Mouse (Mus musculus): ENCODE measurements around the gene Mki67. TPM values are rescaled to one million over a fixed set of nuclear protein-coding genes. Genes with fewer than 3 reads are reported as not detected.

Gene Mki67
- 14.9 and 22.2 TPM in 2 replicates for polyA plus RNA-seq (2012)

DNA sequence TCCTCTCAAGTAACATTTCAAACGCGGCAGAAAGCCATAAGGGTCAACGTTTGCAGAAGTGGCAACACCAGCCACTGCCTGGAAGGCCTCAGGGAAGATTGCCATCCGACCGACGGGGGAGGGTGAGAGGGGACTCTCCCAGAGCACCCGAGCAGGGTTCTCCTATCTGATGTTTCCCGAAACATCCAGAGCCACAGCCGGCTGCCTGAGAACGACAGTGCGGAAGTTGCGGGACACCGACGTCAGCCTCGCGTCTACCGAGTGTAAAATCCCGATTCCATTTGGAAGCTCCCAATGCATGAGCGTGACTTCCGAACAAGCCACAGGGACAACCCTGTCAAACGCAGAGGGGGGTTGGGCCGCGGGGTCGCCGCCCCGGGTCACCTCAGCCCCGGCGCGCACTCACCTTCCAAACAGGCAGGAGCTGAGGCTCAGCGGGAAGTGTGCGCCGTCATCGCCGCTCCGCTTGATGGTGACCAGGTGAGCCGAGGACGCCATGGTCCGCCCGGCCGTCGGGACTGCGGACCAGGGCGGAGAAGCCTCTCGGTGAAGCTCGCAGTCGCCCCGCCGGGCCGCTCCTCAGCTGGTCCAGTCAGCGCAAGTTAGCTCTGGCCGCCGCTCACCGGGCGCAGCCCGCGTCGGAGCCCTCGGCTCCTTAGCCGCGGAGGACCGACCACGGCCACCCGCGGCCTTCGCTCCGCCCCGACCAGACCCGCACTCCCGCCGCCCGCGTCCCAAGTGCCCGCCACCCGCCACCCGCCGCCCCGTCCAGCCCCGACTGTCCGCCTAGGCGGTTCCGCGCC is at the start of gene Mki67:
Gene Mki67, minus strand, starts transcription at position 720 of the 803 bp plus-strand sequence.
- no peak for TF ChIP-seq GATA1 (IDR thresholded peaks at IDR 0.05; ENCODE audit: low read length)

DNA sequence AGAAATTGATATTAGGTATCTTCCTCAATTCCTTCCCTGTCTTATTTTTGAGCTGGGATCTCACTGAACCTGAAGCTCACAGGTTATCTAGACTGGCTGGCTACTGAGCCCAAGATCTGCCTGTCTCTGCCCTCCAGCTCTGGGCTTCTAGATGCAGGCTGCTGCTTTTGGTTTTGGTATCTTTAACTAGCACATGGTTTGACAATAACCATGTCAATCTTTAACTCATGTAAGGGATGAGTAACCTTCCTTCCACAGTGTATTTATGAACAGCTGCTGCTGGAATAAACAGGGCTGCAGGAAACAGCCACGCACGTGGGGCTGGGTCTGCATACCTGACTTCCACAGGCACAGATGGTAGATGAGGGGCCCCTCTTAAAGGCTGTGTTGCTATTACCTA is 47.1 kb upstream of the Mki67 start:
- no peak for TF ChIP-seq GATA1 (IDR thresholded peaks at IDR 0.05; ENCODE audit: low read length)

DNA sequence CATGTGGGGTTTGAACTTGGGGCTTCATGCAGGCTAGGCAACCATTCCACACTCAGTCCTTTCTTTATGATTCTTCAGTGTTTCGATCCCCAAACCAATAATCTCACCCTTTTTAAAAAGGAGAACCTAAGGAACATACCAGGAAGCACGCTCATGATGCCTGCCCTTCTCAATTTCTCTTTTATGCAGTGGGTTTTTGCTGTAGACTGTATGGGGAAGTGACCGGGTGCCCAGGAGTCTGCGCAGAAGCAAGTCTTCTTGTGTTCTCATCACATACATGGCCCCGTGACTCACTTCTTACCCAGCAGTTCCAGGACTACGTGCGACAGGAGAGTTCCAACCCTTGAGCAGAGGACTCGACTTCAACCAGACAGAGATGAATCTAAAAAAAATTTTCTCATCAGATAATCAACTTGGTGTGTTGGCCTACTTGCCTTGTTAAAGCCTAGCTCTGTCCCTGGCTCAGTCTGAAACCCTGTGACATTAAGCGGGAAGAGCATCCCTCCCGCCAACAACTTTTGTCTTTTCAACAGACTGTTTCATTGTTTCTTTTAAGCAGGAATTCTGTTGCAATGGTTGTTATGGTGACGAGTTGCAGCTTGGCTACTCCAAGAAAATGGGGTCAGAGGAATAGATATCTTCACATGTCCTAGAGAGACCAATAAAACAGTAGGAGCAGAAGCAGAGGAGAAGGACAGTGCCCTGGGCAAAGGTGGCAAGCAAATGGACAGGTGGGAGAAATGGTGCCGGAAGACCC is 42.8 kb upstream of the Mki67 start:
- TF ChIP-seq GATA1 (IDR thresholded peaks at IDR 0.05; ENCODE audit: low read length): no peak

DNA sequence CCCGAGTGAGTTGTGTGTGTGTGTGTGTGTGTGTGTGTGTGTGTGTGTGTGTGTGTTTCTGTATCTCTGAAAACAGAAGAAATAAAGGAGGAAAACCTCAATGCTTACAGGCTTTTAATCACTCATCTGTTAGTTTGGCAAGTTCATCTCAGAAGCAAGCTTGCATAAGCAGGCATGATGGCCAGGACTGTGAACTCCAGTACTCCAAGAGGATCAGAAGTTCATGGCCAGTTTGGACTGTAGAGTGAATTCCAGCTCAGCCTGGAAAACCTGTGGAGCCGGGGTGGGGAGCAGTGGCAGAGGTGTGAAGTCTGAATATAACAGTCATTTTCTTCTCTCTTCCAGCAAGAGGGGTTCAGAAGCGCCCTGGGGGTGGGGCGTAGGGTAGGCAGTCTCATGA is 42.0 kb upstream of the Mki67 start:
- TF ChIP-seq GATA1 (IDR thresholded peaks at IDR 0.05; ENCODE audit: low read length): no peak

DNA sequence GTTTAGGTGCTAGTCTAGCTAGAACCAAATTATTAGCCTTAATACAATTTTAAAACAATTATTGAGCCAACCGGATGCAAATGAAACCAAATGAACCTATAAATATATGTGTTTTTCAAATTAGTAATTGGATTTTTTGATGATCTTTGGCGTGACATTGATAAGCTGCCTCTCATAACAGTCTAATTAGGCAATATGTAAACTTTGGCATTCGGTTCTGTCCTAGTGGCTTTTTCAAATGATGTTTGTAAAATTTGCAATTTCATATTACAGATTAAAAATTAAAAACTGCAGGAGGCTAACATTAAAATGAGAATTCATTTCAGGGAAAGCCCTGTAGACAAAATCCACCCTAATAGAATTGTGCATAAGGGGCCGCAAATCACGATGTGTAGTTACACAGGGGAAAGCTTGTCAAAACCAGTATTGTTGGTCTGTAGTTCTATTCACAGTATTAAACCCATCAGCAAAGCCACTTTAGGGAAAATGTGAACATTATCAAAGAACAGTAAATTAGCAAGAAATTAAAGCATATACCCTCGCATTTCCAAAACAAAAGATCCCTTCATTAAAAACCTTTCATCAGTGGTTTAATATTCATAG is 40.9 kb upstream of the Mki67 start:
- TF ChIP-seq GATA1 (IDR thresholded peaks at IDR 0.05; ENCODE audit: low read length): no peak

DNA sequence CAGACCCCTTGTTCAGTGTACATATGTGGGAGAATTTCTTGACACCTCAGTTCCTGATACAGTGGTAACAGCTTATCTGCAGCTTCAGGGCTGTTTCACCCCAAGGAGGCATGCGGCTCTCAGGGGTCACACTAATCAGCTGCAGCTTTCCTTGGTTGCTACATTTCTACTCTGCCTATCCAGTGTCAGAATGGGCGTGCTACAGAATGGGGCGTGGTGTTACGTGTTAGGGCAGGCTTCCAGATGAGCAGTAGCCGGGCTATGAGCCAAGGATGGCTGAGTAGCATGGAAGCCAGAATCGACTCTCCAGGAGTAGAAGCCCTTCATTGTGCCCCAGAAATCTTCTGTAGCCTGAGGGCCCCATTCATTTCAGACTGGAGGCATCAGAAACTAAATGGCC is 32.8 kb upstream of the Mki67 start:
- TF ChIP-seq GATA1 (IDR thresholded peaks at IDR 0.05; ENCODE audit: low read length): no peak

DNA sequence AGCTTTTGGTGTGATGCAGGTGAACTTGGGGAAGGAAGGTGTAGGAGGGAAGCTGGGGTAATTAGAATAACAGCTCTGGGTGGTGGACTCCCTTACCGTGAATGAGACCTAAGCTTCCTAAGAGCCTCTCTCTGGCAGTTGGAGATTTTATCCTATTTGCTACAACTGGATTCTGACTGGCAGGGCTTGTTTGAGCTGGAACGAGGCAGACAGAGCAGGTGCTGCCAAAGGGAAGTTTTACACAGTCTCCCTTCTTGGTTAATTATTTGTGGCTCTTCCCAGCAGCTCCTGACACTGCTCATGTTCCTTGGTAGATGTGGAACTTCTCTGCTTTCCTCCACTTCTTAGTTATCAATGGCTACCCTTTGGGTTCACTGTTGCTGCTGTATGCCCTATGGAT is 30.9 kb upstream of the Mki67 start:
- no peak for TF ChIP-seq GATA1 (IDR thresholded peaks at IDR 0.05; ENCODE audit: low read length)

DNA sequence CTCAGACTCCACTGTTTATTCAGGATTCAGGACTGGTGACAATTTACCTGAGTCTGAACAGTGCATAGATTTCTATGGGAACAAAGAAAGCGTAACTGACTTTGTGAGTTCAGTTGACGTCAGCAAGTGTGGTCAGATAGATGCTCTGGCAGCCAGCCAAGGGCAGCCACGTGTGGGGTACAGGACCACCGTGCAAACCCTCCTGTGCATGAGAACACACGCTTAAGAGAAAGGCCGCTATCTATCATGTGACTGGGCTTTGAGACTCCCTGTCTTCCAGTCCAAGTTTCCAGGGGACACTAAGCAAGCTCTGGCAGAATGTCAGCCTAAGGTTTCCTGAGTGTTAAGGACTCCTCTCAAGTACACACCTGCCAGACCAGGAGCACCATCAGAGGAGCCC is 30.4 kb upstream of the Mki67 start:
- TF ChIP-seq GATA1 (IDR thresholded peaks at IDR 0.05; ENCODE audit: low read length): no peak

DNA sequence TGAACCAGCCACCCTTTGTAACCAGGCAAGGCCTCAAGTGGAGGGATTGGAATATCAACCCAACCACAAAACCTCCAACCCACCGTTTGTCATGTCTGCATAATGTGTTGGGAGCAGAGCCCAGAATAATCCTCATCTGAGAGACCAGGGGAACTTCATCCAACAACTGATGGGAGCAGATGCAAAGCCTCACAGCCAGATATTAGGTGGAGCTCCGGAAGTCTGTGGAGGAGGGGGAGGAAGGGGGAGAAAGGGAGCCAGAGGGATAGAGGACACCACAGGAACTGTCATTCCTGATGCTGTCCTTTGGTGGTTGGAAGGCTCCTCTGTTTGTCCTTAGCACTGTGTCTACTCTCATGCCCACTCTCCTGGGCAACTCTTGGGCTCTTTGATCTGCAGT is 28.9 kb upstream of the Mki67 start:
- no peak for TF ChIP-seq GATA1 (IDR thresholded peaks at IDR 0.05; ENCODE audit: low read length)

DNA sequence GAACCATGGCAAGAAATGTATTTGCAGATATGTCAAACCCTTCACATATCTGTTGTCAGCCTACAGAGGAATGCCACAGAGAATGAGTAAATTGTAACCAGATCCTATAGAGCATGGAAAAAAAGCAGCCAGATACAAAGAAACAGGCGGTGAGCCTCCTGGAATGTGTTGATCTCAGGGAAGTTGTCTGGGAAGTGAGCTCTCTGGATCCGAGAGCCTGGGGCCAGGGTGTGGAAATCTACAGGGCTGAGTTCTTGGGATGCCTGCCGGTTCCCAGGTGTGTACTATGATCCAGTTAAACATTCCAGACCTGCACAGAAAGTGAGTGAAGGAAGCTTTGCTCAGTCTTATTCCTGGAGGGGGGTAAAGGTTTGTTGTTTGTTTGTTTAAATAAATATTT is 24.3 kb upstream of the Mki67 start:
- no peak for TF ChIP-seq GATA1 (IDR thresholded peaks at IDR 0.05; ENCODE audit: low read length)

DNA sequence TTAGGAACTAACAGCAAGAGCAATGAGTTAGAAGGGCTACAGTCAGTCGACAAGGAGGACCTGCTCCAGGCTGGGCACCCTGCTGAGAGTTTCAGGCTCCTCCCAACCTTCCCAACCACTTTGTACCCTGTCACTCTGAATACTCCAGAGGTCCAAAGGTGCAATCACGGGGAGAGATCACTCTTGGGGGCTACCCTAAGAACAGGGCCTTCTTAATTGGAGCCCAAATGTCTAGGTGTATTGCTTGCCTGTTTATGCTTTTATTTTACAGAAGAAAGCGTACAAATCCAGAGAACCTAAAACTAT is 20.4 kb upstream of the Mki67 start:
- TF ChIP-seq GATA1 (IDR thresholded peaks at IDR 0.05; ENCODE audit: low read length): no peak

DNA sequence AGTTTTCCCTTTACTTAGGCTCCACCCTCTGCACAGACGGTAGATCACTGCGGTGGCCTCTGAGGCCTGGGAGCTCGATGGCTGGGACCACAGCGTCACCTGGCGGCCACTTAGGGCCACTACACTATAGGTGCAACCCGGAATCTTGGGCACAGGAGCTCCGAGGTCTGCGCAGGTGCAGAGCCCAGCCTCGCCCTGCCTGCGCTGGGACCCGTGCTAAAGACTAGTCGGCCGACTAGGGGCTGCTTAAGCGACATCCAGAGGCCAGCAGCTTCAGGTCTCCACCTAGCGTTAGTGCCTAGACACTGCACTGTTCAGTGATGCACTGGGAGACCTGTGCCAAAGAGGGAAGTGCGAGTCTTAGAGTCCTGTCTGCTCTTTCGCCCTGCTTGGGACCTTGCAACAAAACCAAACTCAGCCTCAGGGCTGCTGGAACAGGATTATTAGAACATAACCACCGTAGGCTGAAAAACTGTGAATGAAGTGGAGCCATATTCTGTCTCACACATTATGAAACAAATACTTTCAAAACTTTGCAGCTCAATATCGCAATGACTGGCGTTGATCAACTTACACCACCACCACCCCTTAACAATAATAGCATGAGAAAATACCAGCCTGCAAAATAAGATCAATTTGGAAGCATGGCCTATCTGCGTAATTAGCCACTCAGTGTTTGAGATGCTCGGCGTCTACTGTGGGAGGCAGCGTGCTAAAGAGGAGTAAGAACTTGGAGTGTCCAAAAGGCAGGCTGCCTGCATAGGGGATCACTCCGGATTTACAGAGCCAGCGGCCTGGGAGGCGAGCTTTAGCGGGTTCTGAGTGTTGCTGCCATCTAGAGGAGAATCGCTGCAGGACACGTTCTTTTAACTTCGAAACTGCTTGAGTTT is 19.8 kb upstream of the Mki67 start:
- no peak for TF ChIP-seq GATA1 (IDR thresholded peaks at IDR 0.05; ENCODE audit: low read length)

DNA sequence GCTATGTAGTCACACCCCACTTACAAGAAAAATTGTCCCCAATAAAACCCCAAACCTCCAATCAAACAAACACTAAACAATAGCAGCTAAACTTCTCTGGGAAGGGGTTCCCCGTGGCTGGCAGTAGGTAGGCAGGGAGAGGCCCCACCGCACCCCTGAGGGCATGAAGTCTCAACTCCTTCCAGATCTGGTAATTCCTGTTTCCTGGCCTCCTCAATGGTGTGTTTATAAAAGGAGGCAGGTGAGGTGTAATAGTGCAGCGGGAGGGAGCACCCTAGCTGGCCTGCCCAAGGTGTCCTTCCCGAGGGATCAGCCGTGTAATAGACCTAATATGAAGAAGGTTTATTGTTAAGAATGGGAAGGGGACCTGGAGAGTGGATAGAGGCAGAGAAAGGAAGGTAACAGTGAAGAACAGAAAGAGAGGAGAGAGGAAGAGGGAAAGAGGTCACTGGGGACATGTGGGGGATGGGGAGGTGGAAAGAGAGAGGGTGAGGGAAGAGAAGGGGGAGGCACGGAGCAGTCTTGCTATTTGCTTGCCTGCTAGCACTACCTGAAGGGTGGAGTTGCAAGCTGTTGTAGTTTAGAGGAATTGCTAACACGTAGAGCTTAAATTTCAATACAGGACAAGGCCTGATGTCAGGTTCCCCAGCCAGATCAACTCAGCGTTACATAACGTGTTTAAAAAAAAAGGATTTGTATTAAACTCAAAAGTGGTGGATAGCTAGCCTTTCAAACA is 18.9 kb upstream of the Mki67 start:
- TF ChIP-seq GATA1 (IDR thresholded peaks at IDR 0.05; ENCODE audit: low read length): no peak

DNA sequence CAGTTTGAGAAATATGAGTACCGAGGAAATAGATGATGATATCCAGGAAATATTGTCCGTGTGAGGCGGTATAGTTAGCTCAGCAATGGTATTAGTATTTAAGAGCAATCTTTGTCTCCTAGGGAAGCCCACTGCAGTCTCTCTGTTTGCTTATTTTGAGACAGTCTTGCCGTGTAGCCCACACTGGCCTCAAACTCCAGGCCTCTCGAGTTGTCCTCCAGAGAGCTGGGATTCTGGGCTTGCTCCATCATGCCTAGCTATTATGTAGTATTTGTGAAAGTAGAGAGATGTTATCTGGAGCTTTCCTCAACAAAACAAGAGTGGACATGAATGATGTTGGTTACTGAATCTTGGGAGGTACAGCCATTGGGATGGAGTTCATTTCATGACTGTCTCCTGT is 18.2 kb upstream of the Mki67 start:
- TF ChIP-seq GATA1 (IDR thresholded peaks at IDR 0.05; ENCODE audit: low read length): no peak

DNA sequence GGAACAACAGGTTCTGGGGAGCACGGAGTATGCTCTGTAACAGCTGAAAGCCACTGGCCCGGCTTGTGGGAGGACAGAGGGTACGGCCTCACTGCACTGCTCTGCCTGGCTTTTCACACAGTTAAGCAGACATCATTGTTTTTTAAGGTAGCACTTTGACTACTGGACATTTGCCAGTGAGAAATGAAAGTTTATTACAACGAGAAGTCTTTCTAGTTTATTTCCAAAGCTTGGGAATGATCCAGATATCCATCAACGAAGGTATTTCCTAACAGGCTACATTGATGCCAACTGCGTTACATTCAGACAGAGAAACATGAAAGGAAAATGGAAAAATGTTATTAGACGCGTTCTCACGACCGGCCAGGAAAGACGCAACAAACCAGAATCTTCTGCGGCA is 11.9 kb upstream of the Mki67 start:
- no peak for TF ChIP-seq GATA1 (IDR thresholded peaks at IDR 0.05; ENCODE audit: low read length)

Measured in G1E-ER4 (cell line).